Mouse (Mus musculus) kidney, embryonic 14.5 days (tissue): ENCODE measurements around the gene Cabp2. TPM values are rescaled to one million over a fixed set of nuclear protein-coding genes. Genes with fewer than 3 reads are reported as not detected.
A peak's percentile ranks its signal among the peaks of the same experiment; 100 is the strongest.

Source experiments
- ATAC-seq: fragments of 200-750 bp; cut with Nextera tagmentation; 2 replicates; pipeline ENCODE4 v1.8.0; 2017; ENCODE audit warnings: moderate number of reproducible peaks, mild to moderate bottlenecking, moderate TSS enrichment, moderate library complexity; ENCODE audit not compliant: low FRiP score, low TSS enrichment
- H3K27ac ChIP-seq: fragments of 300-500 bp; sonication (generic); 2 replicates; pipeline ENCODE4 v1.5.1; 2014; ENCODE audit warnings: low read depth, mild to moderate bottlenecking, low read length, moderate library complexity, mixed read lengths
- H3K27me3 ChIP-seq: fragments of 300-500 bp; sonication (generic); 2 replicates; pipeline ENCODE4 v1.6.1; 2014; ENCODE audit warnings: mild to moderate bottlenecking, low read length; ENCODE audit not compliant: control insufficient read depth, insufficient read depth
- H3K36me3 ChIP-seq: fragments of 300-500 bp; sonication (generic); 2 replicates; pipeline ENCODE4 v1.6.1; 2014; ENCODE audit warnings: low read length, mixed read lengths; ENCODE audit not compliant: control insufficient read depth, insufficient read depth
- H3K4me1 ChIP-seq: fragments of 300-500 bp; sonication (generic); 2 replicates; pipeline ENCODE4 v1.6.1; 2014; ENCODE audit warnings: low read length, mixed read lengths; ENCODE audit not compliant: control insufficient read depth, insufficient read depth
- H3K4me2 ChIP-seq: fragments of 300-500 bp; sonication (generic); replicated peaks from 2 replicates; pipeline ENCODE4 v1.6.1; 2014; ENCODE audit warnings: low read depth, mild to moderate bottlenecking, low read length
- H3K4me3 ChIP-seq: fragments of 300-500 bp; sonication (generic); 2 replicates; pipeline ENCODE4 v1.5.1; 2014; ENCODE audit warnings: mild to moderate bottlenecking, low read length
- H3K9ac ChIP-seq: fragments of 300-500 bp; sonication (generic); 2 replicates; pipeline ENCODE4 v1.6.1; 2014; ENCODE audit warnings: low read depth, mild to moderate bottlenecking, low read length, moderate library complexity
- H3K9me3 ChIP-seq: fragments of 300-500 bp; sonication (generic); 2 replicates; pipeline ENCODE4 v1.6.1; 2016; ENCODE audit warnings: low read length; ENCODE audit not compliant: control insufficient read depth
- WGBS: fragments of 180-500 bp; shearing (Covaris S2); extraction: QIAGEN DNeasy Blood & Tissue Kit; methylation state at CpG from one replicate; pipeline ENCODE4 v1.1.7; 2014; 5-methylcytosine and 5-hydroxymethylcytosine counted together
- polyA plus RNA-seq: library from polyadenylated mRNA; unstranded; fragments of >200 nt; fragmentation: Nextera tagmentation; extraction: Ambion mirVana; gene quantifications from 2 replicates; pipeline ENCODE4 v1.2.1, GENCODE M21; 2014

Gene Cabp2
- polyA plus RNA-seq, 1 experiment from 2014 or later, result not detected

- Histone ChIP-seq H3K4me1 (peaks cover 19% of the 10 kb centered on the region; the same call in 1 of the 2 replicates), H3K4me2 (no peak overlapping the region), H3K9me3 (no peaks in the 10 kb centered on the region), H3K9ac (no peak overlapping the region), H3K27ac (no peak overlapping the region), H3K4me3 (no peak overlapping the region), H3K36me3 (no peaks in the 10 kb centered on the region), H3K27me3 (no peaks in the 10 kb centered on the region)
- ATAC-seq, result no peak
- 76% methylated on average over 5 of the region's 5 CpGs for WGBS
Measured at GRCm38 (mm10) chr19:4094774-4095303, 13.5 kb downstream of the Cabp2 start.

GRCm38 (mm10) chr19:4095802-4096201 is 14.4 kb downstream of the Cabp2 start:
- H3K4me1 ChIP-seq, result peaks cover 25% of the 10 kb centered on the region
- no peak for ATAC-seq
- no peak overlapping the region for H3K9ac ChIP-seq
- 71% methylated on average over 3 of the region's 3 CpGs for WGBS
- H3K4me3 ChIP-seq, result no peak overlapping the region
- H3K27me3 ChIP-seq, result peaks cover 2% of the 10 kb centered on the region; the same call in 1 of the 2 replicates
- H3K9me3 ChIP-seq, result no peaks in the 10 kb centered on the region
- H3K27ac ChIP-seq, result no peak overlapping the region
- no peak overlapping the region for H3K4me2 ChIP-seq
- H3K36me3 ChIP-seq, result no peaks in the 10 kb centered on the region

GRCm38 (mm10) chr19:4096642-4097440 is 15.5 kb downstream of the Cabp2 start, which contains the start of gene Cdk2ap2:
TSS of gene Cdk2ap2 (plus strand) at chr19:4097182.
- ATAC-seq, result peak; percentile 94
- peaks cover 10% of the 10 kb centered on the region; the same call in 1 of the 2 replicates for H3K27me3 ChIP-seq
- no peaks in the 10 kb centered on the region for H3K9me3 ChIP-seq
- H3K36me3 ChIP-seq, result no peaks in the 10 kb centered on the region
- peak within 1 kb of the TSS; percentile 59 for H3K9ac ChIP-seq
- peaks cover 27% of the 10 kb centered on the region for H3K4me1 ChIP-seq
- WGBS, result under 1% methylated on average over 65 of the region's 65 CpGs
- H3K4me3 ChIP-seq, result peak within 1 kb of the TSS; percentile 55
- H3K27ac ChIP-seq, result peak within 1 kb of the TSS; percentile 73
- peak within 1 kb of the TSS; percentile 54 for H3K4me2 ChIP-seq

- peak; percentile 38; the same call in 1 of the 2 replicates for ATAC-seq
- no peaks in the 10 kb centered on the region for H3K9me3 ChIP-seq
- H3K4me2 ChIP-seq, result peak overlapping the region; percentile 54
- WGBS, result 2% methylated on average over 21 of the region's 21 CpGs
- peak overlapping the region; percentile 49; the same call in 1 of the 2 replicates for H3K27ac ChIP-seq
- peaks cover 27% of the 10 kb centered on the region for H3K4me1 ChIP-seq
- no peaks in the 10 kb centered on the region for H3K36me3 ChIP-seq
- peak overlapping the region; percentile 43 for H3K9ac ChIP-seq
- peak overlapping the region; percentile 55 for H3K4me3 ChIP-seq
- H3K27me3 ChIP-seq, result peaks cover 11% of the 10 kb centered on the region; the same call in 1 of the 2 replicates
Measured at GRCm38 (mm10) chr19:4097441-4097825, 16.1 kb downstream of the Cabp2 start.

GRCm38 (mm10) chr19:4098426-4098825 is 17.0 kb downstream of the Cabp2 start:
- Histone ChIP-seq H3K27me3 (peaks cover 13% of the 10 kb centered on the region), H3K27ac (no peak overlapping the region), H3K9ac (no peak overlapping the region), H3K4me2 (no peak overlapping the region), H3K9me3 (no peaks in the 10 kb centered on the region), H3K4me1 (peaks cover 27% of the 10 kb centered on the region), H3K36me3 (no peaks in the 10 kb centered on the region), H3K4me3 (no peak overlapping the region)
- WGBS, result 87% methylated on average over 13 of the region's 13 CpGs
- no peak for ATAC-seq

- Histone ChIP-seq H3K4me1 (peaks cover 27% of the 10 kb centered on the region), H3K4me3 (no peak overlapping the region; the same call in 1 of the 2 replicates), H3K9me3 (no peaks in the 10 kb centered on the region), H3K9ac (no peak overlapping the region), H3K4me2 (peak overlapping the region; percentile 78; the same call in 1 of the 2 replicates), H3K27me3 (peaks cover 13% of the 10 kb centered on the region), H3K36me3 (no peaks in the 10 kb centered on the region), H3K27ac (no peak overlapping the region; the same call in 1 of the 2 replicates)
- ATAC-seq, result no peak
- 14% methylated on average over 9 of the region's 9 CpGs for WGBS
Measured at GRCm38 (mm10) chr19:4099056-4099455, 17.7 kb downstream of the Cabp2 start.

GRCm38 (mm10) chr19:4099837-4100717 is 18.7 kb downstream of the Cabp2 start, which contains the start of gene Pitpnm1:
TSS of gene Pitpnm1 (plus strand) at chr19:4099998.
- Histone ChIP-seq H3K4me3 (peak within 1 kb of the TSS; percentile 49), H3K27me3 (peaks cover 13% of the 10 kb centered on the region), H3K27ac (no peak within 1 kb of the TSS; the same call in 1 of the 2 replicates), H3K9me3 (no peaks in the 10 kb centered on the region), H3K36me3 (no peaks in the 10 kb centered on the region), H3K4me1 (peaks cover 27% of the 10 kb centered on the region), H3K4me2 (peak within 1 kb of the TSS; percentile 78), H3K9ac (peak within 1 kb of the TSS; percentile 66)
- WGBS, result under 1% methylated on average over 53 of the region's 53 CpGs
- no peak for ATAC-seq

- H3K9ac ChIP-seq, result peak overlapping the region; percentile 49
- H3K36me3 ChIP-seq, result no peaks in the 10 kb centered on the region; the same call in 1 of the 2 replicates
- ATAC-seq, result no peak
- WGBS, result under 1% methylated on average over 52 of the region's 52 CpGs
- peaks cover 27% of the 10 kb centered on the region for H3K4me1 ChIP-seq
- peak overlapping the region; percentile 49 for H3K4me3 ChIP-seq
- peak overlapping the region; percentile 78 for H3K4me2 ChIP-seq
- H3K9me3 ChIP-seq, result no peaks in the 10 kb centered on the region
- peaks cover 13% of the 10 kb centered on the region for H3K27me3 ChIP-seq
- H3K27ac ChIP-seq, result no peak overlapping the region
Measured at GRCm38 (mm10) chr19:4100718-4101261, 19.4 kb downstream of the Cabp2 start.
